Mouse (Mus musculus) adrenal gland, postnatal 36 days (tissue): ENCODE results near the gene Dennd2a. TPM values are rescaled to one million over a fixed set of nuclear protein-coding genes. Genes with fewer than 3 reads are reported as not detected.
"Not testable (repeated sequence)": the region's sequence is repeated elsewhere in the genome, so short reads cannot be mapped to it uniquely, and the experiment has no call there.

Source experiments
- DNase-seq, 2 experiments: peaks; one replicate each; pipeline ENCODE4 v3.0.0; 2021; ENCODE audit warnings: mixed read lengths in 1 of 2
- total RNA-seq, 2 experiments: library from RNA; stranded (reverse); gene quantifications; 2 replicates each; pipeline ENCODE4 v1.2.3; 2021

The Dennd2a gene
- total RNA-seq, 2 experiments from 2014 or later, result 10.0 to 13.6 TPM

- no peak for DNase-seq
Measured at GRCm38 (mm10) chr6:39451033-39451432, 106.6 kb downstream of the Dennd2a start.

GRCm38 (mm10) chr6:39450580-39450979 lies 107.1 kb downstream of the Dennd2a start:
- DNase-seq, result no peak

- peak; percentile 46 to 56 for DNase-seq
Measured at GRCm38 (mm10) chr6:39447429-39448185, 110.1 kb downstream of the Dennd2a start.

GRCm38 (mm10) chr6:39445801-39446572 lies 111.7 kb downstream of the Dennd2a start:
- no peak for DNase-seq

DNA sequence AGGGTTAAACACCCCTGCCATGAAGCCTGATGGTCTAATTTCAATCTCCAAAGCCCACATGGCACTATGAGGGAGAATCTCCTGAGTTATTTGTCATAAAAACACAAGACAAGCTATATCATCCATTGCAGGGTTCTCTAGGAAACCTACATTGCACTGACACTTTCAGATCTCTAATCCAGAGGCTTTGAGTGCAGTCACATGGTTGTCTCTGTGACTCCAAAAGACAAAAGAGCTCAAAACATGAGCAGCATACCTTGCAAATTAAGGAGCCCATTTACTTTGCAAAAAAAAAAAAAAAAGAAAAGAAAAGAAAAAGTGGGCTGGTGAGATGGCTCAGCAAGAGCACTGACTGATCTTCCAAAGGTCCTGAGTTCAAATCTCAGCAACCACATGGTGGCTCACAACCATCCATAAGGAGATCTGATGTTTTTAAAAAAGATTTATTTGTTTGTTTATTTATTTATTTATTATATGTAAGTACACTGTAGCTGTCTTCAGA lies 114.8 kb downstream of the Dennd2a start:
- DNase-seq, result no peak

GRCm38 (mm10) chr6:39440207-39440606 lies 117.5 kb downstream of the Dennd2a start:
- no peak for DNase-seq

- not testable (repeated sequence) for DNase-seq
Measured at GRCm38 (mm10) chr6:39437519-39437918, 120.1 kb downstream of the Dennd2a start.

DNA sequence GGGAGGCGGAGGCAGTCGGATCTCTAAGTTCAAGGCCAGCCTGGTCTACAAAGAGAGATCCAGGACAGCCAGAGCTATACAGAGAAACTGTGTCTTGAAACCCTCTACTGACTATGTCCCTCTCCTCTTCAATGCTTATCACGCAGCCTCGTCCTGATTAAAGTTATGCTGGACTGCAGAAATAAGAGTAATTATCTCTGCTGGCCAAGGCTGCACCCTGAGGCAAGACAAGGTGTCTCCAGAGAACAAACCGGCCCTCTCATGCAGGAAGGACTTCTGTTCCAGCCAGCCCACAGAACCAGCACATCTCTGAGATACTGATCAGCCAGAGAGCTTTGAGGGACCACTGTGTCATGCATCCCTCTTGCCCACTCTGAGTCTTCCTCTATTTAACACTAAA lies 121.8 kb downstream of the Dennd2a start:
- DNase-seq, result no peak

DNA sequence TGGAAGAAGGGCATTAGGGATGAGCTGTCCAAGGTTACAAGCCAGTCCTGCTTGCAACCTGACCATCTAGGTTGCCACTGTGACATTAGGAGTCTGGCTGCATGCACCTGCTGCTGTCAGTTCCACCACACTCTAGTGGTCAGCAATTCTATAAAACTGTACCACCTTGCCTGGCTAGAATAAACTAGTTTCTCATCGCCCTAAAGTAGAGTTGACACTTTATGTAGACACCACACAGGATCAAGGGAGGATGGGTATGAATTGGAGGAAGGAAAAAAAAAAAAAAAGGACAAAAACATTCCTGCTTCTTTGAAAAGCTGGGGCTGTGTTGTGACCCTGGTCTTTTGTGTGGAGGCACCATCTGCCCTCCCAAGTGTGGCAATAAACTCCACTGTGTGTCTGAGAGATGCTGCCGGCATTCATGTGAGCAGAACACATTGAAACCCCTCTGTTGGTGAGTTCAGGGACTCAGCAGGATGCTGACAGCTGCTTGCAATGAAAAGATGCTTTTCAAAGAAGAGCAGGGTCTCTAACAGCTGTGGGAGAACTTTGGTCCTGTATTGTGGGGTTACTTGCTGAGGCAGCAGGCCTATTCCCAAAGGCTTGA lies 122.7 kb downstream of the Dennd2a start:
- DNase-seq, result no peak

DNA sequence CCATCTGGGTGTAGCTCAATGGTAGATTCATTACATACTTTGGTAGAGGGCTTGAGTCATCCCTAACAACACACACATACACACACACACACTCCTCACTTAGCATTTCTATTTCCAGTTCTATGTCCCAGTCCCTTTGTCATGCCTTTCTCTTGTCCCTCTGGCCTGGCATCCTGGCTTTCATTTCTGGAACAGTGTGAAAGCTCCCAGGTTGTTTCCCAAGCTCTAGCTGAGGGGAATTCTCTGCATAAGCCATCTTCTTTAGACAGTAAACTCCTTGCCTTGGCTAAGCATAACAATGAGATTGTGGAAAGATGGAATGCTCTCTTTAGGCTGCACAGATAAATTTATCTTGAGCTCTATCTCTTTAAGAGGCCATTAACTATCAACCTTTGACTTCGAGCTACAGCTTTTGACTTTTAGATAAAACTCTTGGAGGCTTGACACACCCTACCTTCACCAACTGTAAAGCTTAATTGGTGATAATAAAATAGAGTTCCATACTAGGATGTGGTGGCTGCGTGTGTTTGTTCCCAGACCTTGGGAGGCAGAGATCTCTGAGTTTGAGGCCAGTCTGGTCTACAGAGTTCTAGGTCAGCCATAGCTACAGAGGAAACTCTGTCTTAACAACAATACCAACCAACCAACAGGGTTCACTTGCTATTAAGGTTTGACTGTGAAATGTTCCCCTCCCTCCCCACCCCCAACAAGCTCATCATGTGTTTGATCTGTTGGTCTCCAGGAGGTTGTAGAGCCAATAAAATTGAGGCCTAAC lies 123.4 kb downstream of the Dennd2a start:
- DNase-seq, result no peak

- DNase-seq, result no peak
Measured at GRCm38 (mm10) chr6:39433701-39434100, 124.0 kb downstream of the Dennd2a start.

- DNase-seq, result no peak
Measured at GRCm38 (mm10) chr6:39433174-39433573, 124.5 kb downstream of the Dennd2a start.

DNA sequence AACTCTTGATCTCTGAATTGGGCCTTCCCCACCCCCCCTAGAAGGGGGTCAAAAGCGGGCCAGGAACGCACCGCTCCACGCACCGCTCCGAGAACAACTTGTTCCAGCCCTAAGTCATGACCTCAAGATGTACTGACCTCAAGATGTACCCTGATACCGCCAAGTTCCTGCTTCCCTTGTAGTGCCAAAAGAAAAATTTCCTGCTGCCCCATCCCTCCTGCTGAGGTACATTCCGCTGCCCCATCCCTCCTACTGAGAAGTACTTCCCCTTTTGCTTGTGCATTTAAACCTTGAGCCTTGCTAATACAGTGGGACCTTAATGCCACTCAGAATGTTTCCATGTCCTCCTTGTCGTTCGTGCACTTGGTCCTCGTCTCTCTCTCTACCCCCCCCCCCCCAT lies 126.9 kb downstream of the Dennd2a start:
- no peak for DNase-seq

DNA sequence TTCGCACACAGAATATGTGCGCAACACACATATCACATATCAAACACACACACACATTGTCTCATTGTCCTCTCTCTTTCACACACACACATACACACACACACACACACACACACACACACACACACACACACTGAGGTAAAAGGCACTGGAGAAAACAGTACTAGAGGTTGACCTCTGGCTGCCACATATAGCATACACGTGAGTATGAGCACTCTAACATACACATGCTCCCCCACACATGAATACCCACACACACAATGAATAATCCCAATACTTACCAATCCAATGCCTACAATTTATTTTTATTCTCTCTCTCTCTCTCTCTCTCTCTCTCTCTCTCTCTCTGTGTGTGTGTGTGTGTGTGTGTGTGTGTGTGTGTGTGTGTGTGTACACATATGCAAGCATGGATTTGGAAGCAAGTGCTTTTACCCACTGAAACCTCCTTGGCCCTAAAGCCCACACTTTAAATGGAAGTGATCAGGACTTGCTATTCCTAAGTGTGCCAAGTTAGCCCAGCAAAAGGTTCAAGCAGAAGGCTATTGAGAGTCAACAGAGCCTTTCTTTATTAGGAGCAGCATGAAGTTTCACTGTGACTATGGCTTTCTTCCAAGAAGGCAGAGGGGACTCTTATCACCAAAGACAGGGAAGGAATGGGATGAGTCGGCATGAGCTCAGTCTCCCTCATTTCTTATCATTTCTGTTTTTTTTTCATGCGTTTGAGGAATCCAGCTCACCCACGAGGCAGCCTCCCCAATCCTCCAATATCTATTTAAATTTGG lies 128.5 kb downstream of the Dennd2a start:
- no peak for DNase-seq

DNA sequence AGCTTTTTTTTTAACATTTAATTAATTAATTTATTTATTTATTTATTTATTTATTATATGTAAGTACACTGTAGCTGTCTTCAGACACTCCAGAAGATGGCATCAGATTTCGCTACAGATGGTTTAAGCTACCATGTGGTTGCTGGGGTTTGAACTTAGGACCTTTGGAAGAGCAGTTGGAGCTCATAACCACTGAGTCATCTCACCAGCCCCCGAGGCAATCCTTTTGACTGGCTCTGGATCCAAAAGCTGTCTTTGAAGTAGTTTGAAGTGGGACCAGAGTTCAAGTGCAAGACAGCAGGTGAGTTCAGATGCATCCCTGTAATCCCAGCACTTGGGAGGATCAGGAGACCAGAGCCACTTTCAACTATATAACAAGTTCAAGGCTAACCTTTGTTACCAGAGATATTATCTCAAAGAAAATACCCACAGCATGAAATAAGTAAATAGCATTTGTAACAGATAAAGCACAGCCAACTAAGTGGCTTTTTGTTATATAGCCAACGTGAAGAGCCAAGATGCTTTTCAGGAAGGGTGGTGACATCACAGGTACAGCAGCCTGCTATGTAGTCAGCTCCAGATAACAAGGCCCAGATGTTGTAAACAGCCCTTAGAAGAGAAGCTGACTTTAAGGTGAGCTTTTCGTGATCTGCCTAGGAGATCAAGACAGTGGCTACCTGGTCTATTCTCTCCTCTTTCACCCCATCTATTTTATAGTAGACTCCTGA lies 130.2 kb downstream of the Dennd2a start:
- DNase-seq, result no peak

- DNase-seq, result no peak
Measured at GRCm38 (mm10) chr6:39426725-39427124, 130.9 kb downstream of the Dennd2a start.

GRCm38 (mm10) chr6:39425181-39425580 lies 132.5 kb downstream of the Dennd2a start:
- no peak for DNase-seq

DNA sequence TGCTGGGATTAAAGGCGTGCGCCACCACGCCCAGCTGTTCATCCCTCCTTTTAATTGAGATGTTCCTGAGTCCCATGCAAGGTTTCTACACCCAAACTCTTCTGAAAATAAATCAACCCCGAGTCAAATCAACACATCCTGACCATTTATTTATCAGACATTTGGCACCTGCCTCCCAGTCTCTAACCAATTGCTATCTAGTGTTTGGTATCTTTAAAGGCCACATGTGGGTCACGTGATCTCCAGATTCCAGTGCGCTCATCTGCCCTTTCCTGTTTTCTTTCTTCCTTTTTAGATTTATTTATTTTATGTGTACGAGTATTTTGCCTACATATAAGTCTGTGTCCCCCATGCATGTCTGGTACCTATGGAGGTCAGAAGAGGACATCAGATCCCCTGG lies 134.0 kb downstream of the Dennd2a start:
- DNase-seq, result no peak

- no peak for DNase-seq
Measured at GRCm38 (mm10) chr6:39423130-39423551, 134.5 kb downstream of the Dennd2a start.

GRCm38 (mm10) chr6:39420867-39421266 lies 136.8 kb downstream of the Dennd2a start:
- no peak for DNase-seq
